Mouse (Mus musculus) mesoderm, embryonic 11.5 days (tissue): ENCODE data around the gene Mylk3.

Experiments
- DNase-seq: peaks from one replicate; pipeline ENCODE4 v3.0.0-alpha.2; 2012; ENCODE audit warnings: low read depth, low spot score

Mylk3 gene

DNA sequence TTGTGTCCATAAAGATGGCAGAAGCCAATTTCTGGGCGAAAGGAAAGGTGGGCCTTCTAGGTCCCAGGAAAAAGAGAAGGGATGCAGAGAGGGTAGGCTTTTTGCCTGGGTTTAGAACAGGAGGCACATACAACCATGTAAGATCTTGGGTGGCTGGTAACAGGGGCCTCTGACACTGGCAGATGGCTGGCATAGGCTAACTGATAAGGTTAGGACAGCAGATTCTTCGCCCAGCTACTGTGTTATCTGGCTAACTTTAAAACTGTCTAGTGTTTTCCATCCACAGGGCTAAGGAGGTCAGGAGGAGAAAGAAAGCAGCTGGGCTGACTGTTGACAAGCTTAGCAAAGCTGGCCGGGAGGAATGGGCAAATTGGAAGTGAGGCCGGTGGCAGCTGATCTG, 67.6 kb downstream of the Mylk3 start:
- no peak for DNase-seq

- no peak for DNase-seq
Measured at GRCm38 (mm10) chr8:85313036-85313435, 73.1 kb downstream of the Mylk3 start.

DNA sequence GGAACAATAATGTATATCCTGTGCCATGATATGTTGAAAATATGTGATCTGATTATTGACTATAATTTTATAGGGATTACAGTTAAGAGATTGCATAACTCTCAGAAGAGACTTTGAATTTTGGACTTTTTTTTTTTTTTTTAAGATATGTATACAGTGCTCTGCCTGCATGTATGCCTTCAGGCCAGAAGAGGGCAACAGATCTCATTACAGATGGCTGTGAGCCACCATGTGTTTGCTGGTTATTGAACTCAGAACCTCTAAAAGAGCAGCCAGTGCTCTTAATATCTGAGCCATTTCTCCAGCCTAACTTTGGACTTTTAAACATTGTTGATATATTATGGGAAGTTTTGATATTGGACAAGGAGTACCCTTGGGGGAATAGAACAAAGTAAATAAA, 74.4 kb downstream of the Mylk3 start:
- DNase-seq: peak; percentile 12

DNA sequence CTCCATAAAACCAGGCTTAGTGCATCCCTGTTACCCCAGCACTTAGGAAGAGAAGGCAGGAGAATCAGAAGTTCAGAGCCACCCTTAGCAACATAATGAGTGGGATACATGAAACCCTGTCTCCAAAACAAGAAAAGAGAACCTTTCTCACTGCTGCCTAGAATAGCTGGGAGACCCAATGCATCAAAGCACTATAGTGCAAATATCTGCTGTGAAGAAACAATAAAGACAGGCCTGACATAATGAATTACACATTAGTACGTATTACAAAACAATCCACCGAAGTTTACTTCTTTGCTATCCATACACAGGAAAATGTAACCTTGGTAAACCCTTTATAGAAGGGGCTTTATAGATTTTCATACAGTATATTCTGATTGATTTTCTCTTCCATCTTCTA, 77.6 kb downstream of the Mylk3 start:
- DNase-seq: no peak

GRCm38 (mm10) chr8:85303531-85303930, 82.6 kb downstream of the Mylk3 start:
- DNase-seq: no peak

DNA sequence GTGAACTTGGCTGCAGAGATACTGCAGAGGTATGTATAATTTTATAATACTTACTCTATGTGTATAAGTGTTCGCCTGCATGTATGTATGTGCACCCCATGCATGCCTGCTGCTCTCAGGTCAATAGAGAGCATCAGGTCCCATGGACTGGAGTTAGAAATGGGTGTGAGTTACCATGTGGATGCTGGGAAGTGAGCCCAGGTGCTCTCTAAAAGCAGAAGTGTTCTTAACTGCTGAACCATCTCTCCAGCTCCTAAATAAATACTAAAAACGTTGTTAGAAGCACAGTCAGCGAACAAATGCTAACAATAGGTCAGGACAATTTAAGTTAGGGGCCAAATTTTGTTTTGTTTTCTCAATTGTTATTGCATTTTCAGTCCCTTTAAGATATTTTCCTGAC, 83.2 kb downstream of the Mylk3 start:
- no peak for DNase-seq

- no peak for DNase-seq
Measured at GRCm38 (mm10) chr8:85301941-85302340, 84.2 kb downstream of the Mylk3 start.

GRCm38 (mm10) chr8:85299434-85300077, 86.6 kb downstream of the Mylk3 start, which contains the start of the genes Orc6 and Vps35:
TSS of gene Orc6 (plus strand) at chr8:85299632.
TSS of gene Vps35 (minus strand) at chr8:85299802.
- DNase-seq: peak; percentile 97

DNA sequence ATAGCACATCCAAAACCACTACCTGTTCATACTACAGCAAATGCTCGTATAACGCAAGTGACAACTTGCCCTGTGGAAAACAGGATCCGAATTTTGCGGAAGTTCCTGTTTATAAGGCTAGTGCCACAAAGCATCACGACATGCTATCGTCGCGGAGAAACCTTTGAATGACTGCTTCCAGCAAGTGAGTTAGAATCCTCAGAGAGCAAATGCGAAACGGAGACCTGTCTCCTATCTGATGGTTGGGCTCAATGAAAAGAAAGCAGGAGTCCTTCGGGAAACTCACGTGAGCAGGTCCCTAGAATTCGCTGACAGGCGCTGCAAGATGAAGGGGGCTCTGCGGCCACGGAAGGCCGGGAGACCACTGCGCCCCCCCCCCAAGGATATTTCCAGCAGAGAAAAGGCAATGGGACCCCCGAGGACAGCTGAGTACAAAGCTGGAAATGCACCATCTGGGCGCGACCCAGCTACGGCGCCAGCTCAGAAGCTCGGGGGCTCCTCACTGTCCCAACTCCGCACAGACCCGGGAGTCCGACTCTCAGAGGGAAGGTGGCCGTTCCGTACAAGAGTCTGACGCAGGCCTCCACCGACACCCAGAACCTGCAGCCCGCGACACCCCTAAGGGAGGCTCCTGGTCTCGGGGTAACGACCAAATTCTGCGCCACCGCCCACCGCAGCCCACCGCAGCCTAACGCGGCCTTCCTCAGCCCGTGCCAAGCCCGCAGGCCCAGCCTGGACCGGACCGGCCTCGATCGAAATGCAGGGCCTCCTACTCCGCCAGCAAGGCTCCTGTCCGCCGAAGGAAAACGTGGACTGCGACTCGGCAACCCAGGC, 87.3 kb downstream of the Mylk3 start:
- DNase-seq: peak; percentile 12

- DNase-seq: no peak
Measured at GRCm38 (mm10) chr8:85286846-85287245, 99.3 kb downstream of the Mylk3 start.
